13 mouse cellular contexts compared by ENCODE assay signal in the genomic region with DNA sequence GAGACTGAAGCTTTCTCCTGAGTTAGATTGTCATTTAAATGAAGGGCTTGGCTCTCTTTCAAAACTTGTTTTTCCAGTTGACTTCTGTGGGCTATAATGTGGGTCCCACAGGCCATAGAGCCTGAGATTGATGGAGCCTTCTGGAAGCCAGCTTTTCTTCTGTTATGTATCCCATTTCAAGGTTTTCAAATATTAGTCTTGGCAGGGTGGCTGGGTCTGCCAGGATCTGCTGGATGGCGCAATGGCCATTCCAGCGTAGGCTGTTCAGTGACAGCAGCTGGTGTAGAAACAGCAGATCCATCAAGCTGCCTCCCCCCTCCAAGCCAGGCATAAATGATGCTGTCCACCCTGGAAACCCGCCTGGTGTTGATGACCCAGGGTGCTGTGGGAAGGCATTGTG.
A peak's percentile ranks its signal among the peaks of the same experiment; 100 is the strongest.
DNase-seq lines count a peak whose midpoint lies in the region; ATAC-seq and TF ChIP-seq lines count a peak whose summit lies in the region.
"Had no signal": no experiment of that assay in that cellular context is flagged by ENCODE, and none has a peak within 500 bp of the region (broad histone marks: within the 10 kb centered on the region; RNA-seq: fewer than 3 reads in every experiment).

No protein-coding gene starts in this region.

- ATAC-seq in lung, embryonic 14.5 days (ENCODE audit: insufficient read depth), result peak; percentile 65
- peak; percentile 82 for ATAC-seq in hindbrain, embryonic 14.5 days (ENCODE audit: low FRiP score)
- ATAC-seq in neural tube, embryonic 14.5 days (ENCODE audit: low read depth), result peak; percentile 86
- ATAC-seq in erythroblast, adult 5-6 weeks (replicated peaks; ENCODE audit: low FRiP score, poor library complexity, severe bottlenecking), result no peak
- ATAC-seq: intestine, postnatal 0 days had no signal

- DNase-seq in cerebellum, postnatal 10 days, result peak; percentile 11 to 18
- no peak for DNase-seq in cerebellum, adult 2 months
- peak; percentile 73 for DNase-seq in lung, embryonic 14.5 days
- DNase-seq in lung, postnatal 25 days (ENCODE audit: low spot score), result no peak
- DNase-seq in hindbrain, embryonic 14.5 days (ENCODE audit: low spot score), result peak; percentile 41
- DNase-seq in c-Kit-positive CD71-positive TER-119-positive erythroid progenitor cells, embryonic 14.5 days (ENCODE audit: low spot score), result no peak
- DNase-seq: kidney, postnatal 36 days had no signal

- H3K4me1 ChIP-seq in cerebellum, adult 2 months (ENCODE audit: control insufficient read depth, insufficient read depth, low read length), result no peaks in the 10 kb centered on the region
- no peaks in the 10 kb centered on the region for H3K4me1 ChIP-seq in lung, embryonic 14.5 days (ENCODE audit: insufficient read depth)
- peaks cover 5% of the 10 kb centered on the region; the same call in 1 of the 2 replicates for H3K4me1 ChIP-seq in hindbrain, embryonic 14.5 days (replicated peaks; ENCODE audit: control insufficient read depth, insufficient read depth, low read length)
- no peaks in the 10 kb centered on the region for H3K4me1 ChIP-seq in neural tube, embryonic 14.5 days (ENCODE audit: control insufficient read depth, insufficient read depth, low read length)
- H3K4me1 ChIP-seq: heart, embryonic 15.5 days had no signal

- H3K9me3 ChIP-seq in lung, embryonic 14.5 days (ENCODE audit: low read depth, low read length), result no peaks in the 10 kb centered on the region
- H3K9me3 ChIP-seq in hindbrain, embryonic 14.5 days (ENCODE audit: control insufficient read depth, low read length), result no peaks in the 10 kb centered on the region
- H3K9me3 ChIP-seq in neural tube, embryonic 14.5 days (ENCODE audit: control insufficient read depth, low read length), result no peaks in the 10 kb centered on the region
- H3K9me3 ChIP-seq: forebrain, embryonic 12.5 days; heart, embryonic 15.5 days had no signal

- no peaks in the 10 kb centered on the region for H3K27me3 ChIP-seq in cerebellum, adult 2 months (ENCODE audit: control insufficient read depth, insufficient read depth, low read length)
- H3K27me3 ChIP-seq in lung, embryonic 14.5 days (ENCODE audit: insufficient read depth, low read length), result no peaks in the 10 kb centered on the region
- no peaks in the 10 kb centered on the region for H3K27me3 ChIP-seq in hindbrain, embryonic 14.5 days (ENCODE audit: control insufficient read depth, insufficient read depth, low read length)
- H3K27me3 ChIP-seq in neural tube, embryonic 14.5 days (ENCODE audit: control insufficient read depth, insufficient read depth, low read length), result no peaks in the 10 kb centered on the region
- H3K27me3 ChIP-seq: forebrain, embryonic 12.5 days; heart, embryonic 15.5 days had no signal

- no peak for TF ChIP-seq CTCF in cerebellum, adult 2 months (IDR thresholded peaks at IDR 0.05; ENCODE audit: borderline replicate concordance, insufficient read depth, low read depth, low read length)
- no peak for TF ChIP-seq CTCF in lung, embryonic 14.5 days (IDR thresholded peaks at IDR 0.05; ENCODE audit: low read depth)

- no peaks in the 10 kb centered on the region for H3K36me3 ChIP-seq in lung, embryonic 14.5 days (ENCODE audit: insufficient read depth)
- no peaks in the 10 kb centered on the region for H3K36me3 ChIP-seq in hindbrain, embryonic 14.5 days (replicated peaks; ENCODE audit: control insufficient read depth, insufficient read depth)
- no peaks in the 10 kb centered on the region for H3K36me3 ChIP-seq in neural tube, embryonic 14.5 days (ENCODE audit: control insufficient read depth, insufficient read depth, low read length)
- H3K36me3 ChIP-seq: forebrain, embryonic 12.5 days; heart, embryonic 15.5 days had no signal

- WGBS in cerebellum, adult 2 months, result 7% methylated on average over 3 of the region's 3 CpGs
- 56% methylated on average over 3 of the region's 3 CpGs for WGBS in lung, embryonic 14.5 days
- WGBS in hindbrain, embryonic 14.5 days, result 54% methylated on average over 3 of the region's 3 CpGs
- WGBS in neural tube, embryonic 14.5 days, result 38% methylated on average over 3 of the region's 3 CpGs

- TF ChIP-seq POLR2A in cerebellum, adult 2 months (IDR thresholded peaks at IDR 0.05; ENCODE audit: borderline replicate concordance, insufficient read depth, low read length), result no peak

- no peak overlapping the region for H3K4me3 ChIP-seq in cerebellum, adult 2 months (replicated peaks; ENCODE audit: insufficient read depth, low read depth, low read length)
- H3K4me3 ChIP-seq in lung, embryonic 14.5 days (ENCODE audit: low read depth, low read length), result no peak overlapping the region
- no peak overlapping the region for H3K4me3 ChIP-seq in hindbrain, embryonic 14.5 days (replicated peaks; ENCODE audit: low read length)
- H3K4me3 ChIP-seq in neural tube, embryonic 14.5 days (ENCODE audit: low read depth, low read length), result no peak overlapping the region
- H3K4me3 ChIP-seq: forebrain, embryonic 12.5 days; heart, embryonic 15.5 days; left cerebral cortex, adult 2 months had no signal

- no peak overlapping the region for H3K27ac ChIP-seq in cerebellum, adult 2 months (ENCODE audit: insufficient read depth, low read length)
- H3K27ac ChIP-seq in lung, embryonic 14.5 days (ENCODE audit: low read depth), result no peak overlapping the region
- H3K27ac ChIP-seq in hindbrain, embryonic 14.5 days, result 0 out of 2 replicates have a peak overlapping the region, but pooled peaks have one; percentile 11
- no peak overlapping the region for H3K27ac ChIP-seq in neural tube, embryonic 14.5 days (ENCODE audit: low read depth, low read length)
- H3K27ac ChIP-seq: forebrain, embryonic 12.5 days; heart, embryonic 15.5 days; left cerebral cortex, adult 2 months had no signal

- no peak overlapping the region for H3K4me2 ChIP-seq in lung, embryonic 14.5 days
- H3K4me2 ChIP-seq in hindbrain, embryonic 14.5 days (replicated peaks), result no peak overlapping the region
- H3K4me2 ChIP-seq in neural tube, embryonic 14.5 days (ENCODE audit: low read depth, low read length), result no peak overlapping the region
- H3K4me2 ChIP-seq: forebrain, embryonic 12.5 days; heart, embryonic 15.5 days had no signal

- H3K9ac ChIP-seq in lung, embryonic 14.5 days, result no peak overlapping the region
- no peak overlapping the region for H3K9ac ChIP-seq in hindbrain, embryonic 14.5 days
- no peak overlapping the region for H3K9ac ChIP-seq in neural tube, embryonic 14.5 days (replicated peaks; ENCODE audit: low read depth, low read length)
- H3K9ac ChIP-seq: forebrain, embryonic 12.5 days; heart, embryonic 15.5 days had no signal

Comparison
In these comparisons a context has a peak if more than half of its experiments do, and no peak if none do; other contexts are left out.
1. DNase-seq: peak in cerebellum, postnatal 10 days (2 of 2), lung, embryonic 14.5 days (single experiment) and hindbrain, embryonic 14.5 days (single experiment); none in cerebellum, adult 2 months (0 of 2), lung, postnatal 25 days (single experiment) and c-Kit-positive CD71-positive TER-119-positive erythroid progenitor cells, embryonic 14.5 days (single experiment).